Mouse (Mus musculus) liver, postnatal 0 days (tissue): Measurements from ENCODE around the gene Hbq1a. TPM values are rescaled to one million over a fixed set of nuclear protein-coding genes. Genes with fewer than 3 reads are reported as not detected.
A peak's percentile ranks its signal among the peaks of the same experiment; 100 is the strongest.

Experiments used
- ATAC-seq: fragments of 200-750 bp; cut with Nextera tagmentation; 2 replicates; pipeline ENCODE4 v1.8.0; 2017; ENCODE audit warnings: mild to moderate bottlenecking, moderate library complexity
- DNase-seq: peaks from one replicate; pipeline ENCODE4 v3.0.0-alpha.2; 2016
- H3K27ac ChIP-seq: fragments of 300-500 bp; sonication (generic); 2 replicates; pipeline ENCODE4 v1.5.1; 2014; ENCODE audit warnings: antibody characterized with exemption, moderate library complexity, mild to moderate bottlenecking, low read depth
- H3K27me3 ChIP-seq: fragments of 300-500 bp; sonication (generic); 2 replicates; pipeline ENCODE4 v1.6.1; 2014; ENCODE audit warnings: low read length, control low read depth, mixed read lengths; ENCODE audit not compliant: insufficient read depth
- H3K36me3 ChIP-seq: fragments of 300-500 bp; sonication (generic); replicated peaks from 2 replicates; pipeline ENCODE4 v1.6.1; 2014; ENCODE audit warnings: mild to moderate bottlenecking, control low read depth, low read length, moderate library complexity, mixed read lengths; ENCODE audit not compliant: insufficient read depth
- H3K4me1 ChIP-seq: fragments of 300-500 bp; sonication (generic); 2 replicates; pipeline ENCODE4 v1.6.1; 2014; ENCODE audit warnings: antibody characterized with exemption, mild to moderate bottlenecking, control low read depth; ENCODE audit not compliant: insufficient read depth
- H3K4me2 ChIP-seq: fragments of 300-500 bp; sonication (generic); 2 replicates; pipeline ENCODE4 v1.6.1; 2014; ENCODE audit warnings: low read depth, mild to moderate bottlenecking, low read length, moderate library complexity, mixed read lengths
- H3K4me3 ChIP-seq: fragments of 300-500 bp; sonication (generic); 2 replicates; pipeline ENCODE4 v1.5.1; 2014; ENCODE audit warnings: low read depth, low read length
- H3K9ac ChIP-seq: fragments of 300-500 bp; sonication (generic); replicated peaks from 2 replicates; pipeline ENCODE4 v1.6.1; 2014; ENCODE audit warnings: mild to moderate bottlenecking, moderate library complexity
- H3K9me3 ChIP-seq: fragments of 300-500 bp; sonication (generic); 2 replicates; pipeline ENCODE4 v1.6.1; 2016; ENCODE audit warnings: mild to moderate bottlenecking, control low read depth, low read length, mixed read lengths
- CTCF ChIP-seq: sonication (generic); IDR thresholded peaks from 2 replicates; pipeline ENCODE4 v1.5.1; 2016; ENCODE audit warnings: antibody characterized with exemption, low read depth
- EP300 ChIP-seq: IDR thresholded peaks from 2 replicates; pipeline ENCODE4 v1.6.1; 2016; ENCODE audit warnings: antibody characterized with exemption, low read depth, mild to moderate bottlenecking
- WGBS: fragments of 180-500 bp; shearing (Covaris S2); extraction: QIAGEN DNeasy Blood & Tissue Kit; methylation state at CpG from one replicate; pipeline ENCODE4 v1.1.7; 2014; ENCODE audit not compliant: insufficient replicate concordance; 5-methylcytosine and 5-hydroxymethylcytosine counted together
- polyA plus RNA-seq: library from polyadenylated mRNA; unstranded; fragments of >200 nt; fragmentation: Nextera tagmentation; extraction: Ambion mirVana; gene quantifications from 2 replicates; pipeline ENCODE4 v1.2.1, GENCODE M21; 2015

Hbq1a gene
- polyA plus RNA-seq, 1 experiment from 2014 or later: 3.0 TPM

GRCm38 (mm10) chr11:32297866-32298531 is 1.9 kb upstream of the Hbq1a start:
- H3K27me3 ChIP-seq: no peaks in the 10 kb centered on the region
- ATAC-seq (peak; percentile 1), DNase-seq (no peak)
- peaks cover 10% of the 10 kb centered on the region for H3K4me1 ChIP-seq
- peak overlapping the region; percentile 44 for H3K4me2 ChIP-seq
- 87% methylated on average over 1 of the region's 1 CpGs for WGBS
- 0 out of 2 replicates have a peak, but pooled peaks cover 2% of the 10 kb centered on the region for H3K36me3 ChIP-seq
- peak overlapping the region; percentile 43 for H3K4me3 ChIP-seq
- peak overlapping the region; percentile 35; the same call in 1 of the 2 replicates for H3K9ac ChIP-seq
- H3K27ac ChIP-seq: peak overlapping the region; percentile 66
- TF ChIP-seq EP300 (peak; percentile 63), CTCF (no peak)
- no peaks in the 10 kb centered on the region for H3K9me3 ChIP-seq

DNA sequence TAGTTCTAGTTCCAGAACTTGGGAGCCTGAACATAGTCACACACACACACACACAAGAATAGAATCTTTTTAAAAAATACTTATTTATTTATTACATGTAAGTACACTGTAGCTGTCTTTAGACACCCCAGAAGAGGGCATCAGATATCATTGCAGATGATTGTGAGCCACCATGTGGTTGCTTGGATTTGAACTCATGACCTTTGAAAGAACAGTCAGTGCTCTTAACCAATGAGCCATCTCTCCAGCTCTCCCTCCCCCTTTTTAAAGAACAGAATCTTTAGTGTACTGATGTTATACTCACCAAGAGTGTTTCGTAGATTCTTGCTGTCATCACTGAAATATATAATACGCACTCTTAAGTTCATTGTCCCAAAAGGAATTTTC is 1.3 kb upstream of the Hbq1a start:
- H3K4me2 ChIP-seq: peak overlapping the region; percentile 44

GRCm38 (mm10) chr11:32300279-32301267 is 704 bp downstream of the Hbq1a start:
- no peak for ATAC-seq
- 51% methylated on average over 13 of the region's 17 CpGs for WGBS
- no peak for DNase-seq
- Histone ChIP-seq H3K27me3 (no peaks in the 10 kb centered on the region), H3K36me3 (0 out of 2 replicates have a peak, but pooled peaks cover 2% of the 10 kb centered on the region), H3K4me2 (peak overlapping the region; percentile 55), H3K27ac (no peak overlapping the region), H3K4me1 (no peaks in the 10 kb centered on the region), H3K9ac (no peak overlapping the region), H3K4me3 (peak overlapping the region; percentile 22; the same call in 1 of the 2 replicates), H3K9me3 (no peaks in the 10 kb centered on the region)
- TF ChIP-seq EP300 (no peak), CTCF (no peak)

More for the DNA sequence above, 1.3 kb upstream of the Hbq1a start:
- Histone ChIP-seq H3K9ac (peak overlapping the region; percentile 35; the same call in 1 of the 2 replicates), H3K9me3 (no peaks in the 10 kb centered on the region), H3K27ac (peak overlapping the region; percentile 66), H3K4me3 (peak overlapping the region; percentile 43; the same call in 1 of the 2 replicates), H3K27me3 (no peaks in the 10 kb centered on the region), H3K36me3 (0 out of 2 replicates have a peak, but pooled peaks cover 2% of the 10 kb centered on the region), H3K4me1 (peaks cover 10% of the 10 kb centered on the region)
- WGBS: 89% methylated on average over 2 of the region's 2 CpGs
- DNase-seq (no peak), ATAC-seq (peak; percentile 1)
- TF ChIP-seq CTCF (peak; percentile 17; the same call in 1 of the 2 replicates), EP300 (no peak)

DNA sequence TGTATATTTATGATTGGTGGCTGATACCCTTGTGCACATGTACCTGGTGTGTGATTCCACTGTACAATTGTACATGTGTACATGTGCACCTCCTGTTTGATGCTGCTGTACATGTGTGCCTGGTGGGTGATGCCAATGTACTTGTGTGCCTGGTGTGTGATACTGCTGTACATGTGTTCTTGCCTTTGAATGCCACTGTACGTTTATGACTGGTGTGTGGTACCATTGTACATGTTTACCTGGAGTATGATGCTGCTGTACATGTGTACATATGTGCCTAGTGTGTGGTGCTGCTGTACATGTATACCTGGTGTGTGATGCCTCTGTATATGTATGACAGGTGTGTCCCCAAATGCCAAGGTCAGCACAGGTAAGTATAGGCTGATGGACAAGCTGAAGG is 1.6 kb downstream of the Hbq1a start:
- Histone ChIP-seq H3K4me2 (no peak overlapping the region), H3K9me3 (no peaks in the 10 kb centered on the region), H3K4me3 (no peak overlapping the region), H3K27me3 (no peaks in the 10 kb centered on the region), H3K36me3 (0 out of 2 replicates have a peak, but pooled peaks cover 2% of the 10 kb centered on the region), H3K4me1 (no peaks in the 10 kb centered on the region), H3K27ac (no peak overlapping the region), H3K9ac (no peak overlapping the region)
- ATAC-seq: no peak
- TF ChIP-seq EP300: no peak
- TF ChIP-seq CTCF: no peak
- 68% methylated on average over 1 of the region's 1 CpGs for WGBS
- DNase-seq: no peak

DNA sequence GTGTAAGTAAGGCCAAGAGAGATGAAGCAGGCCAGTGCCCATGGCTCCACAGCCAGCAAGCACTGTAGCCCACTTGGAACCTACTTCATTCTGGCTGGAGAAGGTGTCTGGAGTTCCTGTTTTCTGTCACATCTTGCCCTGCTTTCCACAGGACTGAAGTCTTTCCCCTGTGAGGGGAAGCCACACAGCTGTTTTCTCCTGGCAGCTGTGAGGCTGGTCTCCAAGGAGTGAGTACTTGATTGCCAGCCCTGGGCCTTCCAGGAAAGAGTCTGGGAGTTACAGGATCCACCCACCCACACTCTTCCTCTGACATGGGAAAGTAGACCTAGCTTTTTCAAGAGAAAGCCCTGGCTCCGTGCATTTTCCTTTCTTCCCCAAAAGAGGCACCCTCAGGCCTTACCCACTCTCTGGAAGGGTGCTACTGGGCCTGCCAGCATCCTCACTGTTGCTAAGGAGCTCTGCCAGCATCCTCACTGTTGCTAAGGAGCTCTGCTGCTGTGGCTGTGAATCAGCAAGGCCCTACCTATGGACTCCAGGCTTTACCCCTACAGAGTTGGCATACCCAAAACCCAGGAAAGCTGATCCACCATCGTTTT is 3.1 kb downstream of the Hbq1a start:
- no peaks in the 10 kb centered on the region for H3K4me1 ChIP-seq
- no peaks in the 10 kb centered on the region for H3K27me3 ChIP-seq
- H3K4me3 ChIP-seq: no peak overlapping the region
- no peak overlapping the region for H3K27ac ChIP-seq
- no peak overlapping the region for H3K9ac ChIP-seq
- H3K4me2 ChIP-seq: no peak overlapping the region
- H3K9me3 ChIP-seq: no peaks in the 10 kb centered on the region
- TF ChIP-seq CTCF (no peak), EP300 (no peak)
- no peak for DNase-seq
- WGBS: 20% methylated on average over 2 of the region's 2 CpGs
- H3K36me3 ChIP-seq: 0 out of 2 replicates have a peak, but pooled peaks cover 2% of the 10 kb centered on the region
- ATAC-seq: no peak
